Mouse (Mus musculus) CH12.LX (cell line): ENCODE data around the gene Zfp90. TPM values are rescaled to one million over a fixed set of nuclear protein-coding genes. Genes with fewer than 3 reads are reported as not detected.

Source experiments
- DNase-seq: peaks from one replicate; pipeline ENCODE4 v3.0.0-alpha.2; 2013; ENCODE audit errors: extremely low read depth
- H3K27ac ChIP-seq: 2 replicates; pipeline ENCODE4 v1.5.1; 2012; ENCODE audit warnings: low read depth, mild to moderate bottlenecking, control low read depth, moderate library complexity; ENCODE audit not compliant: insufficient read depth
- H3K27me3 ChIP-seq: replicated peaks from 2 replicates; pipeline ENCODE3; 2012; ENCODE audit warnings: inconsistent platforms
- H3K36me3 ChIP-seq, 2 experiments: replicated peaks in 1 of 2; 2 replicates each; pipeline versions ENCODE3 to v1.6.1; 2012; ENCODE audit warnings: inconsistent platforms in 1 of 2, low read length in 1 of 2, mild to moderate bottlenecking in 1 of 2, mixed read lengths in 1 of 2, moderate library complexity in 1 of 2; ENCODE audit not compliant: control insufficient read depth in 1 of 2, insufficient read depth in 1 of 2
- H3K4me1 ChIP-seq, 2 experiments: 2 replicates each; pipeline ENCODE4 v1.6.1; 2012; ENCODE audit warnings: inconsistent platforms in 1 of 2, moderate library complexity in 1 of 2; ENCODE audit not compliant: insufficient read depth in 2 of 2, control insufficient read depth in 1 of 2
- H3K4me2 ChIP-seq: 2 replicates; pipeline ENCODE4 v1.6.1; 2012; ENCODE audit warnings: low read depth, mild to moderate bottlenecking, control low read depth; ENCODE audit not compliant: poor library complexity, insufficient read depth, severe bottlenecking
- H3K4me3 ChIP-seq, 3 experiments: fragments of 150-350 bp in 1 of 3; sonication (generic) in 1 of 3; replicated peaks in 1 of 3; 2 replicates each; pipeline versions ENCODE3 to v1.5.1; 2011 to 2012; ENCODE audit warnings: low read depth in 2 of 3, low read length in 2 of 3, mild to moderate bottlenecking in 2 of 3, moderate library complexity in 2 of 3, control low read depth in 1 of 3, improper control_type of control experiment in 1 of 3, inconsistent platforms in 1 of 3, mixed read lengths in 1 of 3; ENCODE audit not compliant: poor library complexity in 1 of 3
- H3K79me2 ChIP-seq: replicated peaks from 2 replicates; pipeline ENCODE4 v1.6.1; 2012; ENCODE audit warnings: mild to moderate bottlenecking, moderate library complexity; ENCODE audit not compliant: control insufficient read depth, poor library complexity, insufficient read depth, severe bottlenecking; ENCODE audit errors: extremely low read depth
- H3K9ac ChIP-seq: 2 replicates; pipeline ENCODE4 v1.6.1; 2012; ENCODE audit warnings: low read depth, mild to moderate bottlenecking, control low read depth, moderate library complexity; ENCODE audit not compliant: insufficient read depth
- H3K9me3 ChIP-seq: replicated peaks from 2 replicates; pipeline ENCODE3; 2012; ENCODE audit warnings: low read length, inconsistent platforms, mixed read lengths
- BHLHE40 ChIP-seq: IDR thresholded peaks from 2 replicates; pipeline ENCODE4 v1.6.1; 2011; ENCODE audit warnings: mild to moderate bottlenecking, low read depth, low read length, improper control_type of control experiment
- CHD1 ChIP-seq: IDR thresholded peaks from 2 replicates; pipeline ENCODE4 v1.6.1; 2012; ENCODE audit warnings: low read depth, low read length, improper control_type of control experiment, inconsistent platforms
- CTCF ChIP-seq, 2 experiments: IDR thresholded peaks in 1 of 2; conservative IDR thresholded peaks in 1 of 2; 2 replicates each; pipeline ENCODE4 v1.5.1; 2011 to 2012; ENCODE audit warnings: low read depth in 2 of 2, low read length in 2 of 2, improper control_type of control experiment in 1 of 2, inconsistent platforms in 1 of 2, mild to moderate bottlenecking in 1 of 2, moderate library complexity in 1 of 2
- ETS1 ChIP-seq: conservative IDR thresholded peaks from 2 replicates; pipeline ENCODE4 v1.6.1; 2012; ENCODE audit warnings: low read depth, mild to moderate bottlenecking, inconsistent platforms, low read length, improper control_type of control experiment, moderate library complexity
- MEF2A ChIP-seq: IDR thresholded peaks from 2 replicates; pipeline ENCODE4 v1.6.1; 2014; ENCODE audit warnings: low read depth, mild to moderate bottlenecking, inconsistent platforms, low read length, improper control_type of control experiment, borderline replicate concordance
- NRF1 ChIP-seq: IDR thresholded peaks from 2 replicates; pipeline ENCODE4 v1.6.1; 2014; ENCODE audit warnings: low read depth, mild to moderate bottlenecking, inconsistent platforms, low read length, improper control_type of control experiment, moderate library complexity
- PAX5 ChIP-seq: IDR thresholded peaks from 2 replicates; pipeline ENCODE4 v1.6.1; 2012; ENCODE audit warnings: low read length, inconsistent platforms, mixed read lengths
- RAD21 ChIP-seq: IDR thresholded peaks from 2 replicates; pipeline ENCODE4 v1.6.1; 2011; ENCODE audit warnings: low read depth, mild to moderate bottlenecking, low read length, improper control_type of control experiment, moderate library complexity
- SMC3 ChIP-seq: IDR thresholded peaks from 2 replicates; pipeline ENCODE4 v1.6.1; 2011; ENCODE audit warnings: low read depth, low read length, improper control_type of control experiment
- TBP ChIP-seq: conservative IDR thresholded peaks from 2 replicates; pipeline ENCODE4 v1.6.1; 2011; ENCODE audit warnings: low read depth, low read length, improper control_type of control experiment
- TCF12 ChIP-seq: IDR thresholded peaks from 2 replicates; pipeline ENCODE4 v1.6.1; 2014; ENCODE audit warnings: low read depth, mild to moderate bottlenecking, inconsistent platforms, low read length, improper control_type of control experiment
- USF1 ChIP-seq: IDR thresholded peaks from 2 replicates; pipeline ENCODE4 v1.6.1; 2014; ENCODE audit warnings: low read depth, mild to moderate bottlenecking, inconsistent platforms, low read length, improper control_type of control experiment
- ZC3H11A ChIP-seq: IDR thresholded peaks from 2 replicates; pipeline ENCODE4 v1.6.1; 2012; ENCODE audit warnings: low read depth, mild to moderate bottlenecking, inconsistent platforms, low read length, improper control_type of control experiment
- dilution Hi-C: fragments of 300-500 bp; cut with MboI; formaldehyde crosslinking; loops from 2 replicates; pipeline ENCODE4 v1.14.3; 2020; ENCODE audit warnings: low sequenced_read_pairs; ENCODE audit not compliant: extremely low pct_unique_long_range_greater_than_20kb, extremely low pct_ligation_motif_present
- in situ Hi-C: fragments of 300-500 bp; cut with MboI; formaldehyde crosslinking; loops from 3 replicates; pipeline ENCODE4 v1.14.3; 2019; ENCODE audit warnings: low sequenced_read_pairs, low pct_ligation_motif_present, low pct_unique_long_range_greater_than_20kb, mixed read lengths
- polyA plus RNA-seq: library from polyadenylated mRNA; unstranded; fragments of >175 nt; gene quantifications from 2 replicates; pipeline ENCODE4 v1.2.1, GENCODE M21; 2012; ENCODE audit warnings: low read depth; ENCODE audit not compliant: insufficient read length
- total RNA-seq, 2 experiments: library from RNA; depleted of rRNA; stranded (reverse); fragments of 300-350 nt in 1 of 2; fragments of >200 nt in 1 of 2; gene quantifications; 2 replicates each; pipeline ENCODE4 v1.2.3; 2012 to 2014

Gene Zfp90
- total and polyA plus RNA-seq, 3 experiments, result 1.8 to 3.5 (median 3.0) TPM

DNA sequence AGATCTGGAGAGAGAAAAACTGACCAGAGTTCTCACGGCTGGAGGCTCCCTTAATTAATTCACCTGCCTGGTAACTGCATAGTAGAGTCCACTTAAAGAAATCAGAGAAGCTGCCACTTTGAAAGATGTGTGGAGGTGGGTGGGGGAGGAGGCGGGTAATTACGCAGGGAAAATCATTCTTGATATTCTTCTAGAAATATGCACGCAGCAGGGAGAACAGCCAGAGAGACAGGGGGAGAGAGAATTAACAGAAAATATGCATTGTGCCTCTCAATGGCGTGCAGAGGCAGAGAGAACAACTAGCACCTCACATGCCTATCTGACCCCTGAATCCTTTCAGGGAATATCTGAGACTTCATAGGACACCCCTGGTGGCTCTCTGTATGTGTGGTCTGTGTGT is 14.9 kb upstream of the Zfp90 start:
- no peaks in the 10 kb centered on the region for H3K79me2 ChIP-seq
- TF ChIP-seq ETS1 (no peak), USF1 (no peak), NRF1 (no peak), MEF2A (no peak), TBP (no peak), TCF12 (no peak), CHD1 (no peak)
- no peak overlapping the region for H3K9ac ChIP-seq
- in situ Hi-C loops, result loop anchor here (10.0 kb wide), 1 partner anchor 255 kb away; no protein-coding TSS in a partner anchor
- no peak overlapping the region for H3K4me2 ChIP-seq
- H3K9me3 ChIP-seq, result no peaks in the 10 kb centered on the region
- H3K36me3 ChIP-seq, result no peaks in the 10 kb centered on the region
- H3K27me3 ChIP-seq, result no peaks in the 10 kb centered on the region
- no peak overlapping the region for H3K4me3 ChIP-seq
- peaks cover 0 to 4% of the 10 kb centered on the region in 2 experiments; a peak in 1 of 4 replicates for H3K4me1 ChIP-seq
- dilution Hi-C loops, result no loop called here
- H3K27ac ChIP-seq, result no peak overlapping the region
- no peak for DNase-seq

- H3K4me2 ChIP-seq, result no peak overlapping the region
- H3K27me3 ChIP-seq, result peaks cover 2% of the 10 kb centered on the region
- H3K9ac ChIP-seq, result no peak overlapping the region
- no peaks in the 10 kb centered on the region for H3K9me3 ChIP-seq
- TF ChIP-seq CTCF (conservative IDR thresholded peaks at IDR 0.05 in 1 of 2, IDR thresholded peaks at IDR 0.05 in 1 of 2; ENCODE audit: low read depth in 2 of 2, low read length in 2 of 2) (peak; percentile 38 to 89; a peak in 3 of 4 replicates), PAX5 (no peak), ZC3H11A (peak; percentile 22; the same call in 1 of the 2 replicates), SMC3 (peak; percentile 77), RAD21 (peak; percentile 87), BHLHE40 (no peak)
- no peaks in the 10 kb centered on the region for H3K36me3 ChIP-seq
- no peak overlapping the region for H3K4me3 ChIP-seq
- no peaks in the 10 kb centered on the region for H3K79me2 ChIP-seq
- no peak overlapping the region for H3K27ac ChIP-seq
- dilution Hi-C loops, result no loop called here
- in situ Hi-C loops, result loop anchor here (10.0 kb wide), 1 partner anchor 259 kb away; no protein-coding TSS in a partner anchor
- no peaks in the 10 kb centered on the region for H3K4me1 ChIP-seq
- DNase-seq, result peak; percentile 62
Observed at GRCm38 (mm10) chr8:106403246-106403933, 11.7 kb upstream of the Zfp90 start.
